Mouse (Mus musculus): Measurements from ENCODE around the gene Aatf.

The Aatf gene

DNA sequence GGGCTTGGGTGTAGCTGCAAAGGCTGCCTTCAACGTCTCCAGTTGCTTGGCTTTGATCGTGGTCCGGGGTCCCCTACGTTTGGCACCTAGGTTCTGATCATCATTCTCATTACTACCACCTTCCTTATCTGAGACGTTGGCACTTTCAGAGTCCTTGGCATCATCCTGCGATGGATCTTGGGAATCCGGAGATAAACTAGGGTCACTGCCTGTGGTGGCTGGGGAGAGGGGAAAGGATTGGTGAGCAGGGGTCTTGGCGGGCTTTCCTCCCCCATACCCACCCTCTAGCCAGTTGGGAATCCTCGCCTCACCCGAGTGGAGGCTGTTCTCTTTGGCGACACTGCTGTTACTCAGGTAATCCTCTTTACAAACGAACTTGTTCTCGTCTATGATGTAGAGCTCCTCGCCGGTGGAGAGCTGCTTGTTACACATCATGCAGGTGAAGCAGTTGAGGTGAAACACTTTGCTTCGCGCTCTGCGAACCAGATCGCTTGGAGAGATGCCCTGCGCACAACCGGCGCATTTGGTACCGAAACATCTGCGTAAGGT is 8.5 kb upstream of the Aatf start:
- DNase-seq (ENCODE audit: low spot score in 2 of 2) = no peak

DNA sequence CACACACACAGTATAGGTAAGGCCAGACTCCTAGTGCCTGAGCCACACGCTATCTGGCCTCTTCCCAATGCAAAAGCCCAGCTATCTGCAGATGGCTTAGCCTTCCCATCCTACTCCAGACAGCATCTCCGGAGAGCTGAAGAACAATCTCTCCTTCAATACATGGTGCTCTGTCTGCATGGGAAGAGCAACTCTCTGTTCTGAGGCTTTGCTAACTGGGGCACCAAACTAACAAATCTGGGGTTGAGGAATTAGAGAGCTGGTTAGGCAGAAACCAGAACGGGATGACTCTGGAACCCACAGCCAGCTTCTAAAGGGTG is 7.7 kb upstream of the Aatf start:
- no peak for DNase-seq (ENCODE audit: low spot score in 2 of 2)

DNA sequence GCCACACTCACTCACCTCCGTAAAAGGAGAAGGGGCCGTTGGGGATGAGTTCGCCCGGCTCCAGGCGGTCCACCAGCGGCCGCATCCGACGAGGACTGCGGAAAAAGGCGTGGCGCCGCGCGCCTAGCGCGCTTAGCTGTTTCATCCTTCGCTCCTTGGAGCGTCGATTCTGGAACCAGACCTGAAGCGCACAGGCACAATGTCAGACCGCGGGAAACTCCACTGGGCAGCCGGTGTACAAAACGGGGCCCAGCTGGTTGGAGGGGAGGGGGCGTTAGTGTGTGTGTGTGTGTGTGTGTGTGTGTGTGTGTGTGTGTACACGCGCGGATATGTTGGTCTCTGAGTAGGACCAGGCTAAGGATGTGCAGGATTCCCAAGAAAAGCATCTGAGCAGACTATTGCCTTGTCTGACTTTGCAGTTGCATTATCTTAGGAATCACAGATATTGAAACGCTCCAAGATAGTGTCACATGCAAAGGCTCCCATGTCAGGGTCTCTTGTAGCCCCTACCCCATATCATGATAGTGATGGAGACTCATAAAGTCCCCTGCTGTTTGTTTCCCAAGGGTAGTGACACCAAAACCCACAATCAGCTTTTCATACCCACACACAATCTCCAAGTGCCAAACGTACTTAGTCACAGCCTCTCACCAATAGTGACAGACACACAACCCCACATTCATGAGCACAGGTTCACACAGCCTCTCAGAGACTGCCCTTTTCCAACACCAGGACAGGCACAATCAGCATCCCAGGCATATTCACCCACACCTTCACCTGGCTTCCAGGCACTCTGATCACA is 7.1 kb upstream of the Aatf start:
- DNase-seq (ENCODE audit: low spot score in 2 of 2) = no peak

- DNase-seq (ENCODE audit: low spot score in 2 of 2) = no peak
Measured at GRCm38 (mm10) chr11:84519576-84520268, 6.4 kb upstream of the Aatf start.

GRCm38 (mm10) chr11:84519036-84519435 is 5.7 kb upstream of the Aatf start:
- DNase-seq (ENCODE audit: low spot score in 2 of 2) = no peak

DNA sequence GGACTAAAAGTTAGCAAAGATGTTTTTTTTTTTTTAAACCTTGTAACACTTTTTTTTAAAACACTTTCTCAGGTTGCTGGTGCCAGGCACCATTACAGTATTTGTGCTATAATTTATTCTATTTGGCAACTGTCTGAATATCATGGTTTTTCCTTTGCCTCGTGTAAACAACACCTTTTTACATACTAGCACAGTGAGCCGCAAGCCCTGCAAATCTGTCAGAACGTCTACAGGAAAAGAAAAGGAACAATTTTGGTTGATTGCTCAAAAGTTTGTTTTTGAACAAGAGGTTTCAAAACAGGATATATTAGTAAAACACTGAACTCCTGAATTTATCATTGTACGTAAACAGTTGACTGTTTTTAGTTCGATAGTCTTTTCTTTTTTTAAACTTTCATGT is 4.9 kb upstream of the Aatf start:
- DNase-seq (ENCODE audit: low spot score in 2 of 2) = no peak

- no peak for DNase-seq (ENCODE audit: low spot score in 2 of 2)
Measured at GRCm38 (mm10) chr11:84517431-84517830, 4.1 kb upstream of the Aatf start.

- no peak for DNase-seq (ENCODE audit: low spot score in 2 of 2)
Measured at GRCm38 (mm10) chr11:84516501-84517240, 3.3 kb upstream of the Aatf start.

GRCm38 (mm10) chr11:84512031-84512430 is 1.3 kb downstream of the Aatf start:
- DNase-seq (ENCODE audit: low spot score in 2 of 2) = no peak

GRCm38 (mm10) chr11:84504296-84504695 is 9.0 kb downstream of the Aatf start:
- no peak for DNase-seq (ENCODE audit: low spot score in 2 of 2)

GRCm38 (mm10) chr11:84497944-84498343 is 15.4 kb downstream of the Aatf start:
- DNase-seq (ENCODE audit: low spot score in 2 of 2) = no peak

DNA sequence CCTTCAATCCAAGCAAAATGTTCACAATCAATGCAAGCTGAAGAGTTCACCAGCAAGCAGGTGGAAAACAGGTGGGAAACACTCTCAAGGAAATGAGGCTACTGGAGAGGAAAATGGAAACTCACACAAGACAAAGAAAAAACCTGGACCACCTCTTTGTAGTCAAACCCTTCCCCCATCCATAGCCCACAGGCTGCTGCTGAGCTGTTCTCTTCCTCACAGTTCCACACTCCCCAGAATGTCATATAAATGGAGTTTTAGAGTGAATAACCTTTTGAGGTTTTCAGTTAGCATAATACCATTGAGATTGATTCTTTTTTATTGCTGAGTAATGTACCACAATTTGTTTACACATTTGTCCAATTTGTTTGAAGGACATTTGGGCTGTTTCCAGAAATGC is 16.4 kb downstream of the Aatf start:
- DNase-seq (ENCODE audit: low spot score in 2 of 2) = no peak

DNA sequence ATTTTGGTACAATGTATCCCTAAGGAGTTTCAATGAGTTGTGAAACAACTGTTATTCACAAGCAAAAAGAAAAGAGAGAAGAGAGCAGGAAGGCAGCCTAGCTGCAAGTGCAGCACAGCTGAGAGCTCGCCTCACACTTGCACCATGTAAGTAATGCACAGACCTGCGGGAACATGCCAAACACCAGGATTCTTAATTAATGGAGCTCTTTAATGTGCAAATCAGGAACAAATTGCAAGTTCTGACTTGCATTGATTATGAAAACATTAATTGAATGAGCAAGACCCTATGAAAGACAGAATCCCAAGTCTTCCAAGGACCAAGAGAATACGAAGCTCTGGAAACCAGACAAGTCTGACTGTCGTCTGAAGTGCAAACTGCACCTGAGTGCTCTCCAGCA is 17.5 kb downstream of the Aatf start:
- DNase-seq (ENCODE audit: low spot score in 2 of 2) = no peak

DNA sequence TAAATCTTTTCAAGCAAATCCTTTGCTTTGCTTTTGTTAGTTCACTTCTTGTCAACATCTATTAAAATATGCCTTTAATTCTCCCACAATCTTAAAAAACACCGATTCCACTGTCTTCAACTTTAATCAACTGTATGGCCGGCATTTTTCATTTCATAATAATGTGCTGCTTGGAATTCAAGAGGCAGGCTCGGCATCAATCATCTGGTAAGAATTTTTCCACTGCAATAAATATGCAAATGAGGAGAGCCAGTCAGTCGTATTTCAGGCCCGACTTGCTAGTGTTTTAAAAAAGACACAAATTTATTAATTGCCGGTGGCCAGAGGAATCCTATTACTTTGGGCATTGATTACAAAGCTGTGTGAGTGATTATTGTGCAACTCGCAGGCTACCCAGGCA is 31.7 kb downstream of the Aatf start:
- DNase-seq (ENCODE audit: low spot score in 2 of 2) = no peak

DNA sequence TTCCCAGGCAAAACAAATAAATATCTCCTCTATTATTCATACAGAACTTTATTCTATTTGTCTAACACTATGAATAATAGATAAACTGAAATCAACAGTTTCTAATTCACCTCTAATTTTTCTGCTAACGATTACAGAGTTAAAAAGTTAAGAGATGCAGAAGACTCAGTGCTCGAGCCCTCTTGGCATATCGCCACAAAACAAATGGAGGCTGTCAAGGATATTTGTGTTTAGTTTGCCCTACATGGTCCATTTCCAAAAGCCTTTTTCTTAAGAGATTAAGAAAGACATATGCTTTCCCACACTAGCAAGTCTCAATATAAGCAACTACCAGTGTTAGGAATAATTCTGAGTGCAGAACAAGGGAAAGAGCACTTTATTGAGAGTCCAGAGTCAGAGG is 32.9 kb downstream of the Aatf start:
- no peak for DNase-seq (ENCODE audit: low spot score in 2 of 2)

DNA sequence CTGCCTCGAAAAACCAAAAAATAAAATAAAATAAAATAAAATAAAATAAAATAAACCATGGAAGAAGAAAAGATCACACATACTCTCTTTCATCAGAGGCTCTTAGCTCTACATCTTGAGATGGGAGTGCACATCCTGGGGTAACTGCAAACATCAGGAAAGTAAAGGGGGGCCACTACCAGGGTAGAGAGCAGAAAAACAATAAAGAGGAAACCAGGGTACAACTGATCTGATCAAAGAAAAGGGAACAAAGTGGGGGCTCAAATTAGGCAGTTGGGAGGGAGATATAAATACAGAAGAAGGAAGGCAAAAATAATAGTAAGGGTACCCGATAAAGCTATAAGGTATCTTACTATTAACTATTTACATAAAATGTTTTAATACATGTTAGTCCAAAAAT is 36.7 kb downstream of the Aatf start:
- no peak for DNase-seq (ENCODE audit: low spot score in 2 of 2)

- DNase-seq (ENCODE audit: low spot score in 2 of 2) = no peak
Measured at GRCm38 (mm10) chr11:84475991-84476390, 37.3 kb downstream of the Aatf start.

DNA sequence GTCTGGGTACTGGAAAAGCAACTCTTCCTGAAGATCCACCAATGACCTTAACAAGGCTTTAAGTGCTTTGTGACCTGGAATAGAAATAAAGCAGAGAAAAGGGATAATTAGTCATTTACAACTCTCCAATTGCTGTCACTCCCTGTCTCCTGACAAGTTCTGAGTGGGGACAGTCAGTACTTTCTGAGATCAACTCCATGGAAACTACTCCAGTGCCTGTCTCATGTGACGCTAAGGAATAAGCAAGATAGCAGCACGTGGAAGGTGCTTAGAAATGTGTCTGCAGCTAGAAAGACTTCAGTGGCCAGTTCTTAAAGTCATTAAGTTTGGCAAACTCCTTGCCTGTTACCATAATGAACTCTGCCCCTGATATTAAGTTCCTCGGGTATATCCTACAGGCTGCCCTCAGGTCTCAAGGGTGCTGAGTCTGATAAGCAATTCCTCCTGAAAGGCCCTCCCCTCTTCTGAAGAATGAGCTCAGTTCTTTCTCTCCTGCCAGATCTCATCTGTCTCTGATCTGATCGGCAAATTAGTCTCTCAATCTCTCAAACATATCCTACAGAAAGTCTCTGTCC is 40.1 kb downstream of the Aatf start:
- DNase-seq (ENCODE audit: low spot score in 2 of 2) = no peak

DNA sequence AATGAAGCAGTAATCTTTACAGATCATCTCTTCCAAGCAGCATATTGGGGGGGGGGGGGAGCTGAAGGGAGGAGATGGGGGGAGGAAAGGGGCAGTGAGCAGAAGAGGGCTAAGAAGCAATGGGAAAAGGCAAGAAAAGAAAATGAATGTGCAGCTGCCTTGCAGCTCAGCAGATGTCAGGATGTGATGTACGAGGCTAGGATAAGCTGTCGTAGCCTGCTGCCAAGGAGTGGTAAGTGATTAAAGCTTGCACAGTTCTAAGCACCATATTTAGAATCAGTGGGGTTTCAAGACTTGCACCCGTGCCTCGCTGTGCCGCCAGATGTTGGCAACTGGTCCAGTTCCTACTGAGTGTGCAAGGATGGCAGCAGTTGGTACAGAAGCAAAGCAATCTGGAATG is 48.8 kb downstream of the Aatf start:
- DNase-seq (ENCODE audit: low spot score in 2 of 2) = no peak

DNA sequence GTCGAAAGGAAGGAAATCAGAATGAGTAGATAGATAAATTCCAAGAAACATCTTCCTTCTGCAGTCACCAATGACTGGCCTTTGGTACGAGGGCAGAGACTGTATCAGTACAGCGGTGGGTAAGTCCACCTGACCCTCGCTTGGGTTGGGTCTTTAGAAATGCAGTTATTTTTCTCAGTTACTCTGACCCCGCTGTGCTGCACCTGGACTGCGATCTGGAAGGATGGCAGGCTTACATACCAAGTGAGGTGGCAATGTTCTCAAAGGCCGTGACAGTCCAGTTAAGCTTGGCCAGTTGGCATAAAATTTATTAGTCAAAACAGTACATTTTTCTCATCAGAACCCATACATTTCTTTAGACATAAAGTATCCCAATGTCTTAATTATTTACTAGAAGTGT is 59.4 kb downstream of the Aatf start:
- no peak for DNase-seq (ENCODE audit: low spot score in 2 of 2)

DNA sequence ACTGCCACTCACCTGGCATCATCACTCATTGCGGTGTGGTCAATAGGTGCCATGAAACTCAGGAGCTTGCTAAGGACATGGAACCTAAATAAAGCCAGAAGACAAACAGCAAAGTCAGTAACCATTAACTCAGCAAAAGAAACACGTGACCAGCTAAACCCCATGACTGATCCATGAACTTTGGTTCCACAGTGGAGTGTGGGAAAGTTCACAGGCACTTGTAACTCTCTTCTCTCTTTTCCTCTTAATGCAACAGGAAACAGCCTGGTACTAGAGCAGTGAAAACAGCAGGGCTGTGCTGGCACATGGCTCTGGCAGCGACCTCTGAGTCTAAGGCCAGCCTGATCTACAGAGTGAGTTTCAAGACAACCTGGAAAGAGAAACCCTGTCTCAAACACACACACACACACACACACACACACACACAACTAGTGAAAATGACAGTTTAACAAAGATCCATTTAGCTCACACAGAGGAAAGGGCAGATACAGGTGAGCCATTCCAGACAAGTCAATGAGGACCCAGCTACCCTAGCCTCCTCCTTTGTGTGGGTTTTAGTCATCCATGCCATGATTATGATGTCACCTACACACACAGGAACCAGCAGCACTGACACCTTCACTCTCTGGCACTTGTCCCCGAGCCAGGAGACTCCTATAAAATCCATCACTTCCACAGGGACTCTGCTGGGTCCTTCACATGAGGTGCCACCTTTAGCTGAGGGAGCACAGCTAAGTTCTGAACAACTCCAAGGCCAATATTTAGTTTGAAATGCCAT is 70.6 kb downstream of the Aatf start:
- no peak for DNase-seq (ENCODE audit: low spot score in 2 of 2)

- no peak for DNase-seq (ENCODE audit: low spot score in 2 of 2)
Measured at GRCm38 (mm10) chr11:84440402-84440801, 72.9 kb downstream of the Aatf start.

All from spleen, postnatal 14 days (tissue).